Mouse (Mus musculus) brain, embryonic 14.5 days (tissue): ENCODE measurements at regions not wholly inside any gene's neighbourhood (a gene's known extent, or its start where the extent isn't known, plus 50 kb on each side); places are given as distances from the start of the nearest gene placed in this dataset.

Experiments
- CTCF ChIP-seq: fragments of 200-500 bp; IDR thresholded peaks from 2 replicates; pipeline ENCODE4 v1.5.1; 2012; ENCODE audit warnings: inconsistent platforms, mild to moderate bottlenecking, moderate library complexity, borderline replicate concordance; ENCODE audit not compliant: insufficient read depth, insufficient read length; ENCODE audit errors: extremely low read depth
- POLR2A ChIP-seq: fragments of 200-500 bp; IDR thresholded peaks from 2 replicates; pipeline ENCODE4 v1.6.1; 2012; ENCODE audit warnings: mild to moderate bottlenecking, inconsistent platforms, borderline replicate concordance; ENCODE audit not compliant: poor library complexity, insufficient read depth, insufficient read length, severe bottlenecking; ENCODE audit errors: extremely low read depth

- TF ChIP-seq CTCF (no peak), POLR2A (no peak)
These were observed 130.4 kb downstream of the Utp6 start for GRCm38 (mm10) chr11:79831591-79832320.
